11 mouse cellular contexts compared by ENCODE assay signal in genomic region chr16:49769831-49770261, GRCm38 (mm10). TPM values are rescaled to one million over a fixed set of nuclear protein-coding genes. Genes with fewer than 3 reads are reported as not detected.
DNase-seq lines count a peak whose midpoint lies in the region; ATAC-seq and TF ChIP-seq lines count a peak whose summit lies in the region.
"Had no signal": no experiment of that assay in that cellular context is flagged by ENCODE, and none has a peak within 500 bp of the region (broad histone marks: within the 10 kb centered on the region; RNA-seq: fewer than 3 reads in every experiment).

No protein-coding gene starts in this region.

- H3K4me3 ChIP-seq in lung, postnatal 0 days (ENCODE audit: low read depth, low read length) = no peak overlapping the region
- no peak overlapping the region for H3K4me3 ChIP-seq in lung, adult 2 months (replicated peaks; ENCODE audit: extremely low read depth, low read depth, low read length)
- H3K4me3 ChIP-seq in liver, postnatal 0 days (ENCODE audit: low read depth, low read length) = no peak overlapping the region
- H3K4me3 ChIP-seq in stomach, embryonic 16.5 days (replicated peaks; ENCODE audit: low read length) = no peak overlapping the region
- H3K4me3 ChIP-seq: heart, embryonic 13.5 days had no signal

- H3K4me1 ChIP-seq in lung, postnatal 0 days (ENCODE audit: insufficient read depth, low read depth, low read length) = no peaks in the 10 kb centered on the region
- H3K4me1 ChIP-seq in lung, adult 2 months (ENCODE audit: control insufficient read depth, insufficient read depth, low read length) = peaks cover 2% of the 10 kb centered on the region
- peaks cover 53% of the 10 kb centered on the region for H3K4me1 ChIP-seq in liver, postnatal 0 days (ENCODE audit: insufficient read depth)
- H3K4me1 ChIP-seq in stomach, embryonic 16.5 days (ENCODE audit: control insufficient read depth, insufficient read depth, low read length) = no peaks in the 10 kb centered on the region

- no peak for TF ChIP-seq CTCF in lung, postnatal 0 days (IDR thresholded peaks at IDR 0.05)
- TF ChIP-seq CTCF in lung, adult 2 months (IDR thresholded peaks at IDR 0.05; ENCODE audit: insufficient read depth, low read length) = no peak
- no peak for TF ChIP-seq CTCF in liver, postnatal 0 days (IDR thresholded peaks at IDR 0.05; ENCODE audit: low read depth)

- H3K27me3 ChIP-seq in lung, postnatal 0 days (replicated peaks; ENCODE audit: insufficient read depth, low read length) = no peaks in the 10 kb centered on the region
- H3K27me3 ChIP-seq in liver, postnatal 0 days (ENCODE audit: insufficient read depth, low read length) = no peaks in the 10 kb centered on the region
- no peaks in the 10 kb centered on the region for H3K27me3 ChIP-seq in stomach, embryonic 16.5 days (ENCODE audit: control insufficient read depth, insufficient read depth, low read length)
- H3K27me3 ChIP-seq: heart, embryonic 13.5 days had no signal

- no peak overlapping the region for H3K4me2 ChIP-seq in lung, postnatal 0 days (replicated peaks; ENCODE audit: low read depth, low read length)
- no peak overlapping the region for H3K4me2 ChIP-seq in liver, postnatal 0 days (ENCODE audit: low read depth, low read length)
- H3K4me2 ChIP-seq in stomach, embryonic 16.5 days (ENCODE audit: low read depth, low read length) = no peak overlapping the region
- H3K4me2 ChIP-seq: heart, embryonic 13.5 days had no signal

- no peak for TF ChIP-seq EP300 in lung, postnatal 0 days (IDR thresholded peaks at IDR 0.05)
- TF ChIP-seq EP300 in liver, postnatal 0 days (IDR thresholded peaks at IDR 0.05; ENCODE audit: low read depth) = peak; percentile 85

- H3K9me3 ChIP-seq in lung, postnatal 0 days (ENCODE audit: low read length) = no peaks in the 10 kb centered on the region
- H3K9me3 ChIP-seq in liver, postnatal 0 days (ENCODE audit: low read length) = no peaks in the 10 kb centered on the region
- H3K9me3 ChIP-seq in stomach, embryonic 16.5 days (replicated peaks; ENCODE audit: control insufficient read depth, low read length) = no peaks in the 10 kb centered on the region
- H3K9me3 ChIP-seq: heart, embryonic 13.5 days had no signal

- WGBS in lung, postnatal 0 days = 67% methylated on average over 2 of the region's 2 CpGs
- WGBS in lung, adult 2 months = 35% methylated on average over 2 of the region's 2 CpGs
- 26% methylated on average over 2 of the region's 2 CpGs for WGBS in liver, postnatal 0 days (ENCODE audit: insufficient replicate concordance)
- WGBS in stomach, embryonic 16.5 days = 69% methylated on average over 2 of the region's 2 CpGs

- DNase-seq in lung, postnatal 0 days (ENCODE audit: low spot score) = peak; percentile 28
- no peak for DNase-seq in lung, adult 2 months
- peak; percentile 63 for DNase-seq in liver, postnatal 0 days
- DNase-seq in right cerebral cortex, postnatal 14 days = no peak
- no peak for DNase-seq in layer of hippocampus, postnatal 36 days
- DNase-seq: cerebellum, adult 18-20 months; kidney, adult 11 months; layer of hippocampus, adult 9-11 months had no signal

- TF ChIP-seq POLR2A in lung, adult 2 months (IDR thresholded peaks at IDR 0.05; ENCODE audit: borderline replicate concordance, extremely low read depth, low read depth, low read length) = no peak

- no peaks in the 10 kb centered on the region for H3K36me3 ChIP-seq in lung, postnatal 0 days (ENCODE audit: insufficient read depth, low read length)
- no peaks in the 10 kb centered on the region; the same call in 1 of the 2 replicates for H3K36me3 ChIP-seq in liver, postnatal 0 days (replicated peaks; ENCODE audit: insufficient read depth, low read length)
- H3K36me3 ChIP-seq in stomach, embryonic 16.5 days (ENCODE audit: control insufficient read depth, insufficient read depth, low read length) = no peaks in the 10 kb centered on the region
- H3K36me3 ChIP-seq: heart, embryonic 13.5 days had no signal

- no peak overlapping the region for H3K9ac ChIP-seq in lung, postnatal 0 days (replicated peaks; ENCODE audit: low read depth)
- no peak overlapping the region for H3K9ac ChIP-seq in liver, postnatal 0 days (replicated peaks)
- no peak overlapping the region for H3K9ac ChIP-seq in stomach, embryonic 16.5 days (ENCODE audit: low read length)
- H3K9ac ChIP-seq: heart, embryonic 13.5 days had no signal

- ATAC-seq in lung, postnatal 0 days = peak; percentile 48; the same call in 1 of the 2 replicates
- peak; percentile 72 for ATAC-seq in erythroblast, adult 5-6 weeks (replicated peaks; ENCODE audit: low FRiP score, poor library complexity, severe bottlenecking)
- ATAC-seq in liver, postnatal 0 days = peak; percentile 71
- 0 out of 2 replicates have a peak, but pooled peaks have one; percentile 33 for ATAC-seq in stomach, embryonic 16.5 days (ENCODE audit: insufficient read depth, low FRiP score)

- 0 out of 2 replicates have a peak overlapping the region, but pooled peaks have one; percentile 10 for H3K27ac ChIP-seq in lung, postnatal 0 days (ENCODE audit: low read length)
- peak overlapping the region; percentile 85 for H3K27ac ChIP-seq in liver, postnatal 0 days (ENCODE audit: low read depth)
- H3K27ac ChIP-seq in stomach, embryonic 16.5 days (ENCODE audit: low read length) = no peak overlapping the region
- H3K27ac ChIP-seq: heart, embryonic 13.5 days had no signal

RNA-seq across cellular contexts. Expression of gene Cd47, which starts 30.5 kb away (rescaled TPM):
- polyA plus RNA-seq in lung, postnatal 0 days (2015; fragmentation: Nextera tagmentation; extraction: Ambion mirVana) = 219 and 245 TPM in 2 replicates
- 80.1 and 82.2 TPM in 2 replicates for polyA plus RNA-seq in lung, adult 2 months (2012; rRNA removed)
- 738 and 836 TPM in 2 replicates for total RNA-seq in erythroblast, adult 5-6 weeks (2015; ENCODE audit: low replicate concordance)
- total RNA-seq in erythroblast, adult 5-6 weeks (2017; ENCODE audit: low replicate concordance) = 851 and 940 TPM in 2 replicates
- polyA plus RNA-seq in liver, postnatal 0 days (2015; fragmentation: Nextera tagmentation; extraction: Ambion mirVana) = 285 and 286 TPM in 2 replicates
- 80.0 and 94.9 TPM in 2 replicates for polyA plus RNA-seq in stomach, embryonic 16.5 days (2015; fragmentation: Nextera tagmentation; extraction: Ambion mirVana)
- total RNA-seq in layer of hippocampus, postnatal 36 days (2021) = 100 to 1,000 TPM; 223 to 229 TPM

Comparison
In these comparisons a context has a peak if more than half of its experiments do, and no peak if none do; other contexts are left out.
1. DNase-seq: peak in lung, postnatal 0 days (single experiment) and liver, postnatal 0 days (single experiment); none in lung, adult 2 months (single experiment), right cerebral cortex, postnatal 14 days (single experiment) and layer of hippocampus, postnatal 36 days (0 of 2).
2. Peak in every context shown above with its lines, with median percentiles within 50 percentile points of each other: ATAC-seq.